Mouse (Mus musculus) kidney, adult 2 months (tissue): ENCODE data around the gene Tspan7. TPM values are rescaled to one million over a fixed set of nuclear protein-coding genes. Genes with fewer than 3 reads are reported as not detected.
A peak's percentile ranks its signal among the peaks of the same experiment; 100 is the strongest.

Experiments used
- DNase-seq: peaks from one replicate; pipeline ENCODE4 v3.0.0; 2021
- H3K27ac ChIP-seq: fragments of 200-500 bp; 2 replicates; pipeline ENCODE4 v1.5.1; 2012; ENCODE audit warnings: low read depth, low read length, control low read depth, inconsistent platforms; ENCODE audit not compliant: insufficient read depth
- H3K27me3 ChIP-seq: fragments of 200-500 bp; replicated peaks from 2 replicates; pipeline ENCODE4 v1.6.1; 2012; ENCODE audit warnings: mild to moderate bottlenecking, moderate library complexity, low read length, inconsistent platforms; ENCODE audit not compliant: control insufficient read depth, insufficient read depth
- H3K36me3 ChIP-seq: fragments of 200-500 bp; 2 replicates; pipeline ENCODE4 v1.6.1; 2012; ENCODE audit warnings: mild to moderate bottlenecking, moderate library complexity, low read length, inconsistent platforms; ENCODE audit not compliant: control insufficient read depth, insufficient read depth
- H3K4me1 ChIP-seq: fragments of 200-500 bp; 2 replicates; pipeline ENCODE4 v1.6.1; 2011; ENCODE audit warnings: low read length; ENCODE audit not compliant: control insufficient read depth, insufficient read depth
- H3K4me3 ChIP-seq: fragments of 200-500 bp; 2 replicates; pipeline ENCODE4 v1.5.1; 2011; ENCODE audit warnings: mild to moderate bottlenecking, low read depth, low read length, control low read depth; ENCODE audit not compliant: insufficient read depth
- CTCF ChIP-seq: fragments of 200-500 bp; conservative IDR thresholded peaks from 2 replicates; pipeline ENCODE4 v1.5.1; 2011; ENCODE audit warnings: low read depth, mild to moderate bottlenecking, control low read depth, low read length, moderate library complexity, mixed read lengths; ENCODE audit not compliant: insufficient read depth, insufficient read length
- POLR2A ChIP-seq: fragments of 200-500 bp; IDR thresholded peaks from one replicate; pipeline ENCODE4 v1.6.1; 2011; ENCODE audit warnings: low read depth, low read length, control low read depth
- WGBS: fragments of 180-500 bp; shearing (Covaris S2); methylation state at CpG from one replicate; pipeline ENCODE4 v1.1.7; 2018; 5-methylcytosine and 5-hydroxymethylcytosine counted together
- polyA plus RNA-seq: library from polyadenylated mRNA; depleted of rRNA; stranded (reverse); fragments of >200 nt; gene quantifications from 2 replicates; pipeline ENCODE4 v1.2.3, GENCODE M21; 2012

Tspan7 gene
- polyA plus RNA-seq, 1 experiment: 86.1 TPM

DNA sequence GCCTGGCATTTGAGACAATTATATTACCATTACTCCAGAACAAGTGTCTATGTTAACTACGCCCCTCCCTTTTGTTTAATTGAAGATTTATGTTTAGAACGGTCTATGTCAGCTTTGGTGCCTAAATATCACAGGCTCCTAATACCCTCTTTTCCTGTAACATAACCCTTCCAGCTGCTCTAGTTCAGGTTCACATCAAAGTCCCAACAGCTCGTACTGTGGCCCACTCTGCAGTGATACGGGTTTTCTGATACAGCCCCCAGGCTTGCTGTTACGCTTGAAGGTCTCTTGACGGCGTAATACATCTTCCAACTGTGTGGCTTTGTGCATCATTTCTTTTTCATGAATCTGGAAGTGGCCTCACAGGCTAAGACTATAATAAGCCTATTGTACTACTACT lies 31.5 kb downstream of the Tspan7 start:
- Histone ChIP-seq H3K36me3 (no peaks in the 10 kb centered on the region), H3K4me3 (no peak overlapping the region), H3K4me1 (no peaks in the 10 kb centered on the region; the same call in 1 of the 2 replicates), H3K27me3 (no peaks in the 10 kb centered on the region), H3K27ac (no peak overlapping the region)
- 71% methylated on average over 7 of the region's 7 CpGs for WGBS
- DNase-seq: no peak
- TF ChIP-seq CTCF (no peak), POLR2A (no peak)

GRCm38 (mm10) chrX:10516925-10517324 lies 32.0 kb downstream of the Tspan7 start:
- H3K36me3 ChIP-seq: no peaks in the 10 kb centered on the region
- H3K27ac ChIP-seq: no peak overlapping the region
- DNase-seq: no peak
- no peaks in the 10 kb centered on the region for H3K27me3 ChIP-seq
- no peak overlapping the region for H3K4me3 ChIP-seq
- 26% methylated on average over 6 of the region's 6 CpGs for WGBS
- TF ChIP-seq POLR2A (no peak), CTCF (no peak)
- no peaks in the 10 kb centered on the region; the same call in 1 of the 2 replicates for H3K4me1 ChIP-seq

GRCm38 (mm10) chrX:10517756-10518155 lies 32.8 kb downstream of the Tspan7 start:
- no peak for TF ChIP-seq POLR2A
- TF ChIP-seq CTCF: no peak
- Histone ChIP-seq H3K27ac (no peak overlapping the region), H3K4me3 (no peak overlapping the region), H3K27me3 (no peaks in the 10 kb centered on the region), H3K36me3 (no peaks in the 10 kb centered on the region), H3K4me1 (no peaks in the 10 kb centered on the region; the same call in 1 of the 2 replicates)
- WGBS: 59% methylated on average over 4 of the region's 4 CpGs
- DNase-seq: no peak

DNA sequence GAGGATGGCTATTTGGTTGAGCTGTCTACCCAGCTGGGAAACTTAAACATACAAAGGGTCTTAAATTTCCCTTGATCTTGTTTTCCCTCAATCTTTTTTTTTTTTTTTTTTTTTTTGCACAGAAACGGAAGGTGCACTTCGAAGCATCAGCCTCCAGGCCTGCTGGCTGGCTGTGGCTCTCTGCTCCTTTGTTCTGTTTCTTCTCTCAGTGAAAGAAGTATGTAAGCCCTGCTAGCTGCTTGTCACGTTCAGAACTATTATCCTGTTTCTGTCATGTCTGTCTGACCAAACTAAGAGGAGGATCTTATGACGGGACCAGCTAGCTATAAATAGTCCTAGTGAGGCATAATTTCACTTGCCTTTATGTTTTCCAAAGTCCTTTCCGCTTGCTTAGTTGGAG lies 33.6 kb downstream of the Tspan7 start:
- DNase-seq: no peak
- Histone ChIP-seq H3K4me1 (no peaks in the 10 kb centered on the region; the same call in 1 of the 2 replicates), H3K36me3 (no peaks in the 10 kb centered on the region), H3K27me3 (no peaks in the 10 kb centered on the region), H3K27ac (no peak overlapping the region), H3K4me3 (no peak overlapping the region)
- TF ChIP-seq POLR2A (no peak), CTCF (no peak)
- 39% methylated on average over 5 of the region's 5 CpGs for WGBS

GRCm38 (mm10) chrX:10535450-10535849 lies 50.5 kb downstream of the Tspan7 start:
- TF ChIP-seq POLR2A (no peak), CTCF (no peak)
- Histone ChIP-seq H3K27ac (no peak overlapping the region), H3K4me3 (no peak overlapping the region), H3K4me1 (no peaks in the 10 kb centered on the region), H3K27me3 (no peaks in the 10 kb centered on the region), H3K36me3 (no peaks in the 10 kb centered on the region)
- WGBS: 59% methylated on average over 2 of the region's 2 CpGs
- DNase-seq: no peak

- TF ChIP-seq POLR2A: no peak
- TF ChIP-seq CTCF: no peak
- Histone ChIP-seq H3K27me3 (no peaks in the 10 kb centered on the region), H3K4me3 (no peak overlapping the region), H3K27ac (no peak overlapping the region), H3K4me1 (no peaks in the 10 kb centered on the region), H3K36me3 (no peaks in the 10 kb centered on the region)
- DNase-seq: peak; percentile 21
- 56% methylated on average over 2 of the region's 2 CpGs for WGBS
These were observed 54.1 kb downstream of the Tspan7 start for GRCm38 (mm10) chrX:10539009-10539408.

- TF ChIP-seq CTCF (no peak), POLR2A (no peak)
- WGBS: 16% methylated on average over 6 of the region's 6 CpGs
- DNase-seq: peak; percentile 8
These were observed 54.7 kb downstream of the Tspan7 start for GRCm38 (mm10) chrX:10539482-10540166.

More at GRCm38 (mm10) chrX:10539482-10540166, 54.7 kb downstream of the Tspan7 start:
- Histone ChIP-seq H3K36me3 (no peaks in the 10 kb centered on the region), H3K4me1 (no peaks in the 10 kb centered on the region), H3K4me3 (no peak overlapping the region), H3K27me3 (no peaks in the 10 kb centered on the region), H3K27ac (no peak overlapping the region)
